Mouse (Mus musculus) T-helper 2 cell (primary cell): ENCODE data around the gene Gm6217.
"Not testable (repeated sequence)": the region's sequence is repeated elsewhere in the genome, so short reads cannot be mapped to it uniquely, and the experiment has no call there.

Experiments used
- in situ Hi-C: fragments of 300-600 bp; cut with MboI, MseI; formaldehyde crosslinking; loops from one replicate; pipeline ENCODE4 v1.15.1; 2025; ENCODE audit warnings: high pct_unique_total_duplicates

Gm6217 gene

DNA sequence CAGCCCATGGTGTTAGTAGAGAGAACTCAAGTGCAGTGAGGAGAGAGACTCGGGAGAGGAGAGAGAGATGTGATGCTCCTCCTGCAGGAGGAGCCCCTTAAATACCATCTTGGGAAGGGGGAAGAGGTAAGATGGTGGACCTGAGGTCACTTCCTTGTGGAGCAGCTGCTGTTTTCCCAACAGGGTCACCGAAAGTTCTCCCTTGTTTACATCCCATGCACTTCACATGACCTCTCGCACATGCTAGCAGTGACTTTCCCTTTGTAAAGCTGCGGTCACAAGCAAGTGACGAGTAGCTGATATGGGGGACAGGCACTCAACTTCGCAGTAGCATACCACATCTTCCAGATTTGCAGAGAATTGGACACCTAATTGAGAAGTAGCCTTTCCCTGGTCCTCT is at the start of gene Gm6217:
Gm6217 (minus strand) TSS at position 74 of the 400 bp plus-strand sequence.
- in situ Hi-C loops: not testable (repeated sequence)

DNA sequence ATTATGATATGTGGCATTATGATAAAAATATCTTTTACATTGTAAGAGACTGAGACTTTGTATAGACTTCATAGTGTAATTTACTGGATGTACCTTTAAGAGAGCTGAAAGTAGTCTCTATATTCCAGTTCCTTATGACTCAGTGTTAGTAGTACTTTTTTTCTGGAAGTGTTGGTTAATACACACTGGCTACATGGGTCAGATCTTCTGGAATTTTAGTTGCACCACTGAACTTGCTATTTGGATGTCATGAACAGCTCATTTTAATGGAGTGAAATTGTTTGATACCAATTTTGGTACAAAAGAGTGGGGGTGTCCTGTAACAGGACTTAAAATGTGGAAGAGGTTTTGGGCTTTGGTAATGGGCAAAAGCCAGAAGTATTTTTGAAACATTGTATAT is 46.6 kb upstream of the Gm6217 start:
- in situ Hi-C loops: no loop called here

DNA sequence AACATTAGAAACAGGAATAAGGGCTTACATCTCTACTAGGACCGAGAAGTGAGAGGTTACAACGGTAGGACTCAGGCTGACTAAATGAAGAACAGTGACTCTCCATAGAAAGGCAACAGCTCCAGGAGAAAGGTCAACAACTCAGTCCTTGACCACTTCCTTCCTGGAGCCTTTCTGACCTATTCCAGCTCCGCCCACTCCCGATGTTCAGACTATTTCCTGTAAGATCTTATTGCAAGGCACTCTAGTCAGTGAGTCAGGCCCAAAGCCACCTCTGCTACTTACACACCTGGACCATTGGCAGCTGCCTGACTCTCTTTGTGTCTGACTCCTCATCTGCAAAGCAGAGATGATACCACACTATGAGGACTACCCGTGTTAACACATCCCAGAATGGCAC is 44.6 kb upstream of the Gm6217 start:
- in situ Hi-C loops: no loop called here

GRCm38 (mm10) chr1:82974342-82974741 is 43.1 kb upstream of the Gm6217 start:
- in situ Hi-C loops: no loop called here

DNA sequence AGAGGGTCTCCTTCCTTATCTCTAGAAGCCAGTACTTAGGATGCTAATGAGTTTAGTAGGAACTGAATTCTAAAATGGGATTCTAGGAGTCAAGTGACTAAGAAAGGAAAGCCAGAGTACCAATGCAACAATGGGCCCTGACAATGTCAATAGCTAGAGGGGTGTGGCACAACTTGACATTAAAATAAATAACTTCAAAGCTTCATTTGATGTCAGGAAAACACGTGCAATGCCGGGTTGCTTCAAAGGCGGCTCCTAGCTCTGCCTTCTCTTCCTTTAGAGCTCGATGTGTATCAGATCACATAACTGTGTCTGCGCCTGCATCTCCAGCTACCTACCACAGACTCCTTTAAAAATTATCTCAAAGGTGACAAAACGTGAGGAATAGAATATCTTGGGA is 42.7 kb upstream of the Gm6217 start:
- in situ Hi-C loops: no loop called here

GRCm38 (mm10) chr1:82973244-82973643 is 42.0 kb upstream of the Gm6217 start:
- in situ Hi-C loops: no loop called here

DNA sequence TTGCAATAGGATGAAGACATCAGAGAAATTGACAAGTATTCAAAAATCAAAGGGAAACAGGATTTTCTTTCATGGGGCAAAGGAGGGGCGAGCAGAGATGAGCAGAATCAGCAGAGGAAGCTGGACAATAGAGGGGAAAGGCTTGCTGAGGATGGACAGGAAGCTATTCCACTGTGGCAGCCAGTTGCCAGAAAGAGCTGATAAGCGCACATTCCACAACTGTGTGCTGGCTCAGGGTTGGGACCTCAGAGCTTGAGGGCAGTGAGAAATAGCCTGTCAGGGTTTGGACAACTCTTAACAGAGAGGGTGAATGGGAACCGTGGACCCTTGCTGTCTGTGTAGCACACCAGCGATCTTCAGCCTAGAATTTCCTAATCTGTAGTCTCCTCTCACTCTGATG is 40.8 kb upstream of the Gm6217 start:
- in situ Hi-C loops: no loop called here

- in situ Hi-C loops: no loop called here
Observed at GRCm38 (mm10) chr1:82966413-82966812, 35.2 kb upstream of the Gm6217 start.

GRCm38 (mm10) chr1:82959870-82960385 is 28.7 kb upstream of the Gm6217 start, which contains the start of gene Gm47955:
TSS of gene Gm47955 (plus strand) at chr1:82960286.
- in situ Hi-C loops: no loop called here

DNA sequence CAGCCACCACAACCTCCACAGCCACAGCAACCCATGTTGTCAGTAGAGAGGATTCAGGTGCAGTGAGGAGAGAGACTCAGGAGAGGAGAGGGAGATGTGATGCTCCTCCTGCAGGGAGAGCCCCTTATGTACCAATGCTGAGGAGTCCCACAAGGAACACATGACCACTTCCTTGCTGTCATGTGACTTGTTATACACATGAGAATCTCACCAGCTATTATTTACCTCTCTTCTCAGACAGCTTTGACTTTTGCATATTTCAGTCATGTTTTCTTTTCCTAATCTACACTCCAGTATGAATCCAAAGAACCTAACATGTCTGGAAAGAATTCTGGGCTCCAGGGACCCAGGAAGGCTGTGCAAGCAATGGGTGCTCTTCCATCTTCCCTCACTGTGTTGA is 24.7 kb upstream of the Gm6217 start, which contains the start of gene Gm7544:
Gm7544 (minus strand) TSS at position 101 of the 400 bp plus-strand sequence.
- in situ Hi-C loops: not testable (repeated sequence)

DNA sequence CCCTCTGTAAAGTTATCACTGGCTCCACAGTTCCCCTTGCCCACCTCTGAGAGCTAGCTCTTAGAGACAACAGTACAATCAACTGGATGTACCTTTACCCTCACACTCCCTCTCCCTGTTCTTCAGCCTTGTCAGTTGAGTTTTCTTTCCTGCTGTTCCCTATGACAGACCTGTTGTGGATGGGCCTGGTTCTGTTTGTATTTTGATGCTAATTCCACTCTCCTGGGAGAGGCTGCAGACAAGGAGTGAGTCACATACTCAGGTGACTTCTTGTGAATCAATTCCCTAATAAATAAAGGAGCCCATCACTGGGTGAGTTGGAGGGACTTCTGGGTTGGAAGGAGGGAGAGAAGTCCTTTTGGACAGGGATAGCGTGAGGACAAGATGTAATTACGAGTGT is 17.4 kb upstream of the Gm6217 start:
- in situ Hi-C loops: no loop called here

DNA sequence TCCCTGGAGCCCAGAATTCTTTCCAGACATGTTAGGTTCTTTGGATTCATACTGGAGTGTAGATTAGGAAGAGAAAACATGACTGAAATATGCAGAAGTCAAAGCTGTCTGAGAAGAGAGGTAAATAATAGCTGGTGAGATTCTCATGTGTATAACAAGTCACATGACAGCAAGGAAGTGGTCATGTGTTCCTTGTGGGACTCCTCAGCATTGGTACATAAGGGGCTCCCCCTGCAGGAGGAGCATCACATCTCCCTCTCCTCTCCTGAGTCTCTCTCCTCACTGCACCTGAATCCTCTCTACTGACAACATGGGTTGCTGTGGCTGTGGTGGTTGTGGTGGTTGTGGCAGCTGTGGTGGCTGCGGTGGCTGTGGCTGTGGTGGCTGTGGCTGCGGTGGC is 14.8 kb upstream of the Gm6217 start:
- in situ Hi-C loops: not testable (repeated sequence)

GRCm38 (mm10) chr1:82943295-82943694 is 12.1 kb upstream of the Gm6217 start, which contains the start of gene A030003K21Rik:
TSS of gene A030003K21Rik (minus strand) at chr1:82943388.
- in situ Hi-C loops: not testable (repeated sequence)

GRCm38 (mm10) chr1:82942505-82942904 is 11.3 kb upstream of the Gm6217 start:
- in situ Hi-C loops: not testable (repeated sequence)

DNA sequence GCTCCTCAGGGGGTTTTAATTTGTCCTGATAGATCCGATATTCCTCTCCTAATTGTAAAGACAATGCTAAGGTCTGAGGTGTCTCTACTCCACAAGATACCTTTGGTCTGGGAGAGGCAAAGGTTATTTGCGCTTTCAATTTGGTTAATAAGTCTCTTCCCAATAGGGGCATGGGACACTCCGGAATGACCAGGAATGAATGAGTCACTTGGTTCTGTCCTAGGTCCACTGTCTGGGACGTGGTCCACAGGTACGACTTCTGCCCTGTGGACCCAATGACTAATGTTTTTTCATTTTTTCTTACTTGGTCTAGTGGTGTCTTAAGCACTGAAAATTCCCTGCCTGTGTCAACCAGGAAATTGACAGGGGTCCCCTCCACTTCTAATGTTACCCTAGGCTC is 7.5 kb upstream of the Gm6217 start:
- in situ Hi-C loops: no loop called here

GRCm38 (mm10) chr1:82930558-82930957 is 641 bp downstream of the Gm6217 start:
- in situ Hi-C loops: not testable (repeated sequence)

DNA sequence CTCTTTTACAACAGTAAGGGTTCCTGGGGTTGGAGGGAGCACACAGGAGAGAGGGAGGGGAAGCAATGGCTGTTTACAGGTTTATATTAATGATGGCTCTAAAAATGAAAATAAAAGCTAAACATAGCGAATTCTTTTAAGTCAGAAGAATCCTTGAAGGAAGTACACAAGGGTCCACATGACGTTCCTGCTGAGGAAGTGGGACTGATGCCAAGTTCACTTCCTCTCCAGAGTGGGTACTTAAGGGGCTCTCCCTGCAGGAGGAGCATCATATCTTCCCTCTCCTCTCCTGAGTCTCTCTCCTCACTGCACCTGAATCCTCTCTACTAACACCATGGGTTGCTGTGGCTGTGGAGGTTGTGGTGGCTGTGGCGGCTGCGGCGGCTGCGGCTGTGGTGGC is 6.5 kb downstream of the Gm6217 start, which contains the start of gene A030014E15Rik:
A030014E15Rik (plus strand) TSS at position 268 of the 400 bp plus-strand sequence.
- in situ Hi-C loops: no loop called here

- in situ Hi-C loops: not testable (repeated sequence)
Observed at GRCm38 (mm10) chr1:82913434-82913833, 17.8 kb downstream of the Gm6217 start.

DNA sequence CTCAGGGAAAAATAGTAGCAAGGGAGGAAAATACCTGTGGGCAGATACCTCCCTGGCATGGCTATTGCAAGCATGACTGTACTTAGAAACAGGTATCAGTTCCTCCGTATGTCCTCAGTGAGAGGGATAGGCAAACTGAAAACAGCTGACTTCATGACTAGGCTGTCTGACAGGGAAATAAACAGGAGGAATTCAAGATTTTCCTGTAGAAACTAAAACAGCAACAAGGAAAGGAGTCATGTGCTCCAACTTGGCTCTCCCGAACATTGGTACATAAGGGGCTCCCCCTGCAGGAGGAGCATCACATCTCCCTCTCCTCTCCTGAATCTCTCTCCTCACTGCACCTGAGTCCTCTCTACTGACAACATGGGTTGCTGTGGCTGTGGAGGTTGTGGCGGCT is 18.2 kb downstream of the Gm6217 start, which contains the start of gene A030005L19Rik:
A030005L19Rik (plus strand) TSS at position 301 of the 400 bp plus-strand sequence.
- in situ Hi-C loops: no loop called here

GRCm38 (mm10) chr1:82905886-82906285 is 25.3 kb downstream of the Gm6217 start:
- in situ Hi-C loops: no loop called here

DNA sequence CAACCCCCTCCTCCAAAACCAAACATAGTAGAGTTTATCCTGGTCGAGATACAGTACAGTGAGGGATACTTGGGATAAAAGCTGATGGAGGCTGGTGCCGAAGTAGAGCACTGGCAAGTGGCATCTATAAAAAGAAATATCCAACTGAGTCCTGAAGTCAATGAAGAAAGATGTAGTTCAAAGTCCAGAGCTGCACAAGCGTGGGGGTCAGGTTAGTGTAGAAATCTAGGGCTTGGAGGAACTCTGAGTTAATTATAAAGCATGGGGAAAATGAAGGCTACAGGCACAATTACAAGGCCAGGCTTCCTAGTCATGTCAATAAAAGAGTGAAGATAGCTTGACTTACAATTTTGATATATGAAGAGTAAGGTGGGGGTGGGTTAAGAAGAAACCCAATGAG is 30.0 kb downstream of the Gm6217 start:
- in situ Hi-C loops: no loop called here

DNA sequence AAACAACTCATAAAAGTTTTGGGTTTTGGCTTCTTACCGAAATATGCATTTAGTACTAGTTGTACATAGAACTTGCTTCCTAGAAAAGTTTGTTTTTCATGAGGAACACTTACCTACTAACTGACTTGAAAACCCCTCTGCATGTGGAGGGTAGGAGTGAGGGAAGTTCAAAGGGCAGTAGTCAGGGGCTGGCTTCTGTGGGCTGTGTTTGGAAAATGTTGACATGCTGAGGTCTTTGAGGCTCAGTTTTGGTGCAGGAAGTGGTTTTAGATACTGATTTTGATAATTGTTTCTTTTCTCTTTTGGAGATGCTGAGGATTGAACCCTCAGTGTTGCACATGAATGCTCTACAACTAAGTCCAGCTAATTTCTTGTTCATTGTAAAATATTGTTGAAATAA is 30.6 kb downstream of the Gm6217 start:
- in situ Hi-C loops: no loop called here

- in situ Hi-C loops: no loop called here
Observed at GRCm38 (mm10) chr1:82893269-82893668, 37.9 kb downstream of the Gm6217 start.
